Mouse (Mus musculus): ENCODE measurements around the gene Mkrn1. TPM values are rescaled to one million over a fixed set of nuclear protein-coding genes. Genes with fewer than 3 reads are reported as not detected.
A peak's percentile ranks its signal among the peaks of the same experiment; 100 is the strongest.
"Not testable (repeated sequence)": the region's sequence is repeated elsewhere in the genome, so short reads cannot be mapped to it uniquely, and the experiment has no call there.

The Mkrn1 gene
- polyA plus RNA-seq, 1 experiment from 2014 or later: 202 TPM

GRCm38 (mm10) chr6:39445801-39446572 is 25.7 kb upstream of the Mkrn1 start:
- H3K9me3 ChIP-seq (replicated peaks): no peaks in the 10 kb centered on the region
- 17% methylated on average over 19 of the region's 19 CpGs for WGBS (ENCODE audit: insufficient replicate concordance)
- H3K27me3 ChIP-seq: peaks cover 7% of the 10 kb centered on the region
- no peaks in the 10 kb centered on the region; the same call in 1 of the 2 replicates for H3K4me1 ChIP-seq (replicated peaks)
- no peak overlapping the region for H3K4me3 ChIP-seq (replicated peaks)
- no peaks in the 10 kb centered on the region for H3K36me3 ChIP-seq
- no peak overlapping the region for H3K27ac ChIP-seq
- DNase-seq: no peak
- H3K9ac ChIP-seq: no peak overlapping the region
- peak overlapping the region; percentile 13; the same call in 1 of the 2 replicates for H3K4me2 ChIP-seq
- ATAC-seq (ENCODE audit: low read depth): no peak

DNA sequence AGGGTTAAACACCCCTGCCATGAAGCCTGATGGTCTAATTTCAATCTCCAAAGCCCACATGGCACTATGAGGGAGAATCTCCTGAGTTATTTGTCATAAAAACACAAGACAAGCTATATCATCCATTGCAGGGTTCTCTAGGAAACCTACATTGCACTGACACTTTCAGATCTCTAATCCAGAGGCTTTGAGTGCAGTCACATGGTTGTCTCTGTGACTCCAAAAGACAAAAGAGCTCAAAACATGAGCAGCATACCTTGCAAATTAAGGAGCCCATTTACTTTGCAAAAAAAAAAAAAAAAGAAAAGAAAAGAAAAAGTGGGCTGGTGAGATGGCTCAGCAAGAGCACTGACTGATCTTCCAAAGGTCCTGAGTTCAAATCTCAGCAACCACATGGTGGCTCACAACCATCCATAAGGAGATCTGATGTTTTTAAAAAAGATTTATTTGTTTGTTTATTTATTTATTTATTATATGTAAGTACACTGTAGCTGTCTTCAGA is 22.6 kb upstream of the Mkrn1 start:
- ATAC-seq (ENCODE audit: low read depth) (no peak), DNase-seq (no peak)
- Histone ChIP-seq H3K27me3 (peaks cover 10% of the 10 kb centered on the region; the same call in 1 of the 2 replicates), H3K9ac (no peak overlapping the region), H3K4me2 (no peak overlapping the region), H3K9me3 (replicated peaks) (no peaks in the 10 kb centered on the region), H3K36me3 (no peaks in the 10 kb centered on the region), H3K27ac (no peak overlapping the region), H3K4me1 (replicated peaks) (no peaks in the 10 kb centered on the region; the same call in 1 of the 2 replicates), H3K4me3 (replicated peaks) (no peak overlapping the region)

- H3K9ac ChIP-seq: no peak overlapping the region
- DNase-seq (no peak), ATAC-seq (ENCODE audit: low read depth) (no peak)
- H3K9me3 ChIP-seq (replicated peaks): no peaks in the 10 kb centered on the region
- H3K4me1 ChIP-seq (replicated peaks): peaks cover 15% of the 10 kb centered on the region
- no peak overlapping the region for H3K4me2 ChIP-seq
- no peaks in the 10 kb centered on the region for H3K36me3 ChIP-seq
- H3K27me3 ChIP-seq: peaks cover 7% of the 10 kb centered on the region; the same call in 1 of the 2 replicates
- no peak overlapping the region for H3K4me3 ChIP-seq (replicated peaks)
- no peak overlapping the region for H3K27ac ChIP-seq
Observed at GRCm38 (mm10) chr6:39440207-39440606, 19.9 kb upstream of the Mkrn1 start.

GRCm38 (mm10) chr6:39437519-39437918 is 17.3 kb upstream of the Mkrn1 start:
- not testable (repeated sequence) for H3K36me3 ChIP-seq; H3K9ac ChIP-seq; ATAC-seq (ENCODE audit: low read depth); DNase-seq; H3K4me3 ChIP-seq (replicated peaks); H3K27me3 ChIP-seq; H3K9me3 ChIP-seq (replicated peaks); H3K27ac ChIP-seq; H3K4me2 ChIP-seq
- peaks cover 36% of the 10 kb centered on the region for H3K4me1 ChIP-seq (replicated peaks)
- 82% methylated on average over 6 of the region's 6 CpGs for WGBS (ENCODE audit: insufficient replicate concordance)

- H3K36me3 ChIP-seq: no peaks in the 10 kb centered on the region
- H3K9ac ChIP-seq: peak overlapping the region; percentile 14; the same call in 1 of the 2 replicates
- no peaks in the 10 kb centered on the region for H3K9me3 ChIP-seq (replicated peaks)
- peak overlapping the region; percentile 81 for H3K27ac ChIP-seq
- ATAC-seq (ENCODE audit: low read depth): peak; percentile 84
- no peak for DNase-seq
- 47% methylated on average over 5 of the region's 5 CpGs for WGBS (ENCODE audit: insufficient replicate concordance)
- peaks cover 7% of the 10 kb centered on the region; the same call in 1 of the 2 replicates for H3K27me3 ChIP-seq
- H3K4me3 ChIP-seq (replicated peaks): no peak overlapping the region
- no peak overlapping the region for H3K4me2 ChIP-seq
- H3K4me1 ChIP-seq (replicated peaks): peaks cover 46% of the 10 kb centered on the region
Observed at GRCm38 (mm10) chr6:39435875-39436274, 15.6 kb upstream of the Mkrn1 start.

DNA sequence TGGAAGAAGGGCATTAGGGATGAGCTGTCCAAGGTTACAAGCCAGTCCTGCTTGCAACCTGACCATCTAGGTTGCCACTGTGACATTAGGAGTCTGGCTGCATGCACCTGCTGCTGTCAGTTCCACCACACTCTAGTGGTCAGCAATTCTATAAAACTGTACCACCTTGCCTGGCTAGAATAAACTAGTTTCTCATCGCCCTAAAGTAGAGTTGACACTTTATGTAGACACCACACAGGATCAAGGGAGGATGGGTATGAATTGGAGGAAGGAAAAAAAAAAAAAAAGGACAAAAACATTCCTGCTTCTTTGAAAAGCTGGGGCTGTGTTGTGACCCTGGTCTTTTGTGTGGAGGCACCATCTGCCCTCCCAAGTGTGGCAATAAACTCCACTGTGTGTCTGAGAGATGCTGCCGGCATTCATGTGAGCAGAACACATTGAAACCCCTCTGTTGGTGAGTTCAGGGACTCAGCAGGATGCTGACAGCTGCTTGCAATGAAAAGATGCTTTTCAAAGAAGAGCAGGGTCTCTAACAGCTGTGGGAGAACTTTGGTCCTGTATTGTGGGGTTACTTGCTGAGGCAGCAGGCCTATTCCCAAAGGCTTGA is 14.7 kb upstream of the Mkrn1 start:
- Histone ChIP-seq H3K4me1 (replicated peaks) (peaks cover 55% of the 10 kb centered on the region), H3K36me3 (no peaks in the 10 kb centered on the region), H3K9me3 (replicated peaks) (no peaks in the 10 kb centered on the region), H3K27ac (peak overlapping the region; percentile 81), H3K4me3 (replicated peaks) (no peak overlapping the region), H3K27me3 (peaks cover 7% of the 10 kb centered on the region; the same call in 1 of the 2 replicates), H3K9ac (peak overlapping the region; percentile 27; the same call in 1 of the 2 replicates), H3K4me2 (no peak overlapping the region)
- no peak for DNase-seq
- 64% methylated on average over 2 of the region's 2 CpGs for WGBS (ENCODE audit: insufficient replicate concordance)
- ATAC-seq (ENCODE audit: low read depth): no peak

DNA sequence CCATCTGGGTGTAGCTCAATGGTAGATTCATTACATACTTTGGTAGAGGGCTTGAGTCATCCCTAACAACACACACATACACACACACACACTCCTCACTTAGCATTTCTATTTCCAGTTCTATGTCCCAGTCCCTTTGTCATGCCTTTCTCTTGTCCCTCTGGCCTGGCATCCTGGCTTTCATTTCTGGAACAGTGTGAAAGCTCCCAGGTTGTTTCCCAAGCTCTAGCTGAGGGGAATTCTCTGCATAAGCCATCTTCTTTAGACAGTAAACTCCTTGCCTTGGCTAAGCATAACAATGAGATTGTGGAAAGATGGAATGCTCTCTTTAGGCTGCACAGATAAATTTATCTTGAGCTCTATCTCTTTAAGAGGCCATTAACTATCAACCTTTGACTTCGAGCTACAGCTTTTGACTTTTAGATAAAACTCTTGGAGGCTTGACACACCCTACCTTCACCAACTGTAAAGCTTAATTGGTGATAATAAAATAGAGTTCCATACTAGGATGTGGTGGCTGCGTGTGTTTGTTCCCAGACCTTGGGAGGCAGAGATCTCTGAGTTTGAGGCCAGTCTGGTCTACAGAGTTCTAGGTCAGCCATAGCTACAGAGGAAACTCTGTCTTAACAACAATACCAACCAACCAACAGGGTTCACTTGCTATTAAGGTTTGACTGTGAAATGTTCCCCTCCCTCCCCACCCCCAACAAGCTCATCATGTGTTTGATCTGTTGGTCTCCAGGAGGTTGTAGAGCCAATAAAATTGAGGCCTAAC is 14.0 kb upstream of the Mkrn1 start:
- no peak for DNase-seq
- Histone ChIP-seq H3K4me2 (no peak overlapping the region), H3K4me3 (replicated peaks) (no peak overlapping the region), H3K4me1 (replicated peaks) (peaks cover 60% of the 10 kb centered on the region), H3K27ac (peak overlapping the region; percentile 81), H3K9me3 (replicated peaks) (no peaks in the 10 kb centered on the region), H3K36me3 (no peaks in the 10 kb centered on the region), H3K27me3 (peaks cover 2% of the 10 kb centered on the region; the same call in 1 of the 2 replicates), H3K9ac (0 out of 2 replicates have a peak overlapping the region, but pooled peaks have one; percentile 27)
- peak; percentile 62 for ATAC-seq (ENCODE audit: low read depth)
- WGBS (ENCODE audit: insufficient replicate concordance): 22% methylated on average over 2 of the region's 2 CpGs

DNA sequence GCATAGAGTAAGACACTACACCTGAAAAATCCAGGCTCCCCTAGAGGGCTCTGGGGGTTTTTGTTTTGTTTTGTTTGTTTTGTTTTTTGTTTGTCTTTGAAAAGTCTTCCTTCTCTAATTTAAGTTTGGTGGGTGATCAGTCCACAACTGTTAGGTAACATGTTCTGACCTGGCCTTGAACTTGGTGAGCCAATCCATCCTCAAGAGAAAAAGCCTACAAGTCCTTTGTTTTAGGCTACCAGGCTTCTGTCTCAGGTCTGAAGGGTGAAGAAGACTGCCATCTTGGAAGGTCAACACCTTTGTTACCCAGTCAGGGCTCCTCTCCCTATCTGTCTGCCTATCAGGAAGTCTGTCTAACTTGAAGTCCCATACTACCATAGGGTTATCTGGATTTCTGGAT is 13.4 kb upstream of the Mkrn1 start:
- Histone ChIP-seq H3K4me1 (replicated peaks) (peaks cover 66% of the 10 kb centered on the region), H3K27ac (peak overlapping the region; percentile 81), H3K27me3 (no peaks in the 10 kb centered on the region), H3K9ac (no peak overlapping the region), H3K4me2 (no peak overlapping the region), H3K9me3 (replicated peaks) (no peaks in the 10 kb centered on the region), H3K4me3 (replicated peaks) (no peak overlapping the region), H3K36me3 (no peaks in the 10 kb centered on the region)
- ATAC-seq (ENCODE audit: low read depth): no peak
- no peak for DNase-seq

- 88% methylated on average over 4 of the region's 4 CpGs for WGBS (ENCODE audit: insufficient replicate concordance)
- Histone ChIP-seq H3K4me2 (no peak overlapping the region), H3K27me3 (no peaks in the 10 kb centered on the region), H3K36me3 (no peaks in the 10 kb centered on the region), H3K27ac (peak overlapping the region; percentile 81), H3K9ac (no peak overlapping the region), H3K4me1 (replicated peaks) (peaks cover 71% of the 10 kb centered on the region), H3K4me3 (replicated peaks) (no peak overlapping the region), H3K9me3 (replicated peaks) (no peaks in the 10 kb centered on the region)
- ATAC-seq (ENCODE audit: low read depth) (no peak), DNase-seq (no peak)
Observed at GRCm38 (mm10) chr6:39433174-39433573, 12.9 kb upstream of the Mkrn1 start.

GRCm38 (mm10) chr6:39430722-39431121 is 10.5 kb upstream of the Mkrn1 start:
- Histone ChIP-seq H3K27ac (peak overlapping the region; percentile 96), H3K4me2 (no peak overlapping the region), H3K4me3 (replicated peaks) (no peak overlapping the region), H3K9ac (peak overlapping the region; percentile 70), H3K4me1 (replicated peaks) (peaks cover 83% of the 10 kb centered on the region), H3K36me3 (no peaks in the 10 kb centered on the region), H3K9me3 (replicated peaks) (no peaks in the 10 kb centered on the region), H3K27me3 (no peaks in the 10 kb centered on the region)
- ATAC-seq (ENCODE audit: low read depth): no peak
- no peak for DNase-seq
- 63% methylated on average over 11 of the region's 11 CpGs for WGBS (ENCODE audit: insufficient replicate concordance)

Data from liver, embryonic 13.5 days (tissue).